Mouse (Mus musculus): Measurements from ENCODE around the gene Slc25a5.

The Slc25a5 gene

GRCm38 (mm10) chrX:36803189-36803588, 7.7 kb downstream of the Slc25a5 start:
- DNase-seq (ENCODE audit: low spot score) = no peak

DNA sequence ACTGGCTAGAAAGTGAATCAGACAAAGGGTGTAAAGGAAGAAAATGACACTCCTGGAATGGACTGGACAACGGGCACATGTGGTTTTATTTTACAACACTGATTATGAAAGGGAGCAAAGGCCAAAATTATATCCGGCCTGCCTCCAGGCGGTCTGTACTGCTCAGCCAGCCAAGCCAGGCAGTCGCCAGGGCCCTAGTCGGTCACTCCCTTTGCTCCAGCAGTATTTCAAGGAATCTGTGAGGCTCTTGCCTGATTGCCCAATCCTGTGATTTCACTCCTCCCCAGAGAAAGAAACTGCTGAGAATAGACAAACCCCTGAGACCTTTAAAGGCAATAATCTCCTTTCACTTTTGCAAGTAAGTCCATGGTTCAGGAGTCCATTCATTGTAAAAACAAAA, 8.7 kb downstream of the Slc25a5 start:
- DNase-seq (ENCODE audit: low spot score) = no peak

GRCm38 (mm10) chrX:36805466-36806235, 10.2 kb downstream of the Slc25a5 start:
- no peak for DNase-seq (ENCODE audit: low spot score)

DNA sequence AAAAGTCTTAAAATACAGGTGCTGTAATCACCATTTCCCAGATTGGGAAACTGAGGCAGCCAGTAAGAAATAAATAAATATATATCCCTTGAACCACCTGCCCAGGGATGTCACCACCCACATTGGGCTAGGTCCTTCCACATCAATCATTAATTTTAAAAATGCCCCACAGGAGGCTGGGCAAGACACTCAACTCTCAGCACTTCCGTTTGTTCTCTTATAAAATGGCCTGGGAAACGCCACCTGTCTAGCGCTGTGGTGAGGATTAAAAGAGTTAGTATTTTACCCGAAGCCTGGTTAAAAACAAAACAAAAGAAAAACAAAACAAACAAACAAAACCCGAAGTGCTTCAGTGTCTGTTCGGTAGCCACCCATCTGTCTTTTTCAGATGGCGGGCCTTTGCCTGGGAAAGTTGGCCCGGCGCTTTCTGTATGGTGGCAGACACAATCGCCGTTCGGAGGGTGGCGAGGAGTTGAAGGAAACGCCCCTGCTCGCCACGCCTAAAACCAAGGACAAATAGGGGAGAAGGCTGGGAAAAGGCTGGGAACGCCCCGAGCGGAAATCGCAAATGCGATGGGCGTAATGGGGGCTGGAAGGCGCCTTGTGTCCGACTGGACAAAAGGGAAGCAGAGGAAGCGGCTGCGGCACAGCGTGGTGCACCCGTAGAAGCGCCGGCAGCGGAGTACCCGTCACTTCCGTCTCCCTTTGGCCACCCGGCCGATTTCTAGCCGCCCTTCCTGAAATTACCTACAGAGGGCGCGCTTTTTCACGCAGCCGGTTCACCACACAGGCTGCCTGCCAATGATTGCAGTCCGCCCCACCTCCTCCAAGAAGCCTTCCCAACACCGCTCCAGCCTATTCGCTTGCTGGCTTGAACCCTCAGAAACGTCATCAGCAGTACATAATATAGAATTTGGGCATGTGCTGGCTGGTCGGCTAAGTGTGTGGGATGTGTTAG, 12.2 kb downstream of the Slc25a5 start:
- DNase-seq (ENCODE audit: low spot score) = peak; percentile 62

DNA sequence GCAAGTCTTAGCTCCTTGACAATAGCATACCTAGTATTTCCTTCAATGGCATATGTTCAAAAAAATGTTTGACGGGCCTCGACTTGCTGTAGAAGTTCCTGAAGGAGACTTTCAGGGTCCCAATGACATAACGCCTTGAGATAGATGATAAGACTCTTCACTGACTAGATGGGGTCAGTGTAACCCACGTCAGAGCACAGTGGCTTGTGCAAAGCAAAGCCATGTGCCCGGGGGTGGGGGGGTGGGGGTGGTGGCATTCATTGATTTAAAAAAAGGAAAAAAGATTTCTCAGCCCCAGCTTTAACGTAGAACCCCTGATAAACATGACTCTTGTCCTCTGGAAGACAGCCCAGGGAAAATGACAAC, 12.8 kb downstream of the Slc25a5 start:
- DNase-seq (ENCODE audit: low spot score) = no peak

DNA sequence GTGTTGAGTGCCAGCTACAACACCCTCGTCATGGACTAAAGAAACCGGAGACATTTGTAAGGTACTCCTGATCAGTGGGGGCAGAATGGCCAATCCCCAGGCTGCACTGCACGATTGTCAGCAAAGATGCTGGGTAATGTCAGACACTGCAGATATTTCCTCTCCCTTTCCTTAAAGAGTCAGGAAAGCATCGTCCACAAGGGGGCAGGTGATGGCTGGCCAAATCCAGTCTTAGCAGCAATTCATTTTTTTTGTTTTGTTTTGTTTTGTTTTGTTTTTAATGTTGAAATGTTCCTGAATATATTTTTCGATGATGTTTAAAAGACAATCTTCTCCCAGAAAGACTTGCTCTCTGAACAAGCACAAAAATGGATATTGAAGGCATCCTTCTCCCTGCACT, 15.9 kb downstream of the Slc25a5 start:
- no peak for DNase-seq (ENCODE audit: low spot score)

DNA sequence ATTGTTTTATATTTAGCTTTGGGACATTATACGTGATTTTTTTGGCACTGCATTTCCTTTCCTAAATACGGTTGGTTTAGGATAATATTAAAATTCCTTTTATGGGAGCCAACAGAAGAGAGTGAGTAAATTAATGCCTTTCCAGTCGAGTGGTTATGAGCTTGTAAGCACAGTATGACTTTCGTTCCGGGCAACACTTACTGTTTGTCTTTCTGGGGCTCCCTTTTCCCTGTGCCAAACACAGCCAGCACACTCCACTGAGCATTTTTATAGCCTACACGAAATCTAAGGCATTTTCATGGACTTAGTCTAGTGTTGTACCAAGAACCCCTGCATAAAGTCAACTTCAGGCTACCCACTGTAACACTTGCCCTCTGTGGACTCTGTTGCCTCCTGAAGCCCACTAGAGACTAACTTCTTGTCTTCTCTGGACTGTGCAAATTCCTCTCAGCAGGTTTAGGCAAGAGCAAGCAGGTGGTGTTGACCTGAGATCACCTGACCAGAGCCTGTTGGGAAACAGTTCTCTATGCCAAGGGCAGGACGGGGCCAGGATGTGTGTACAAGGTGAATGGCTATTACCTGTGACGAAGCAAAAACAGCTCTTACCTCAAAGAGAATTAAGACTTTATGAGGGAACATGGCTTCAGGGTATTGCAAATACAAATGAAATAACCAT, 18.8 kb downstream of the Slc25a5 start:
- no peak for DNase-seq (ENCODE audit: low spot score)

- no peak for DNase-seq (ENCODE audit: low spot score)
Observed at GRCm38 (mm10) chrX:36815022-36815421, 19.6 kb downstream of the Slc25a5 start.

GRCm38 (mm10) chrX:36815439-36815838, 20.0 kb downstream of the Slc25a5 start:
- no peak for DNase-seq (ENCODE audit: low spot score)

DNA sequence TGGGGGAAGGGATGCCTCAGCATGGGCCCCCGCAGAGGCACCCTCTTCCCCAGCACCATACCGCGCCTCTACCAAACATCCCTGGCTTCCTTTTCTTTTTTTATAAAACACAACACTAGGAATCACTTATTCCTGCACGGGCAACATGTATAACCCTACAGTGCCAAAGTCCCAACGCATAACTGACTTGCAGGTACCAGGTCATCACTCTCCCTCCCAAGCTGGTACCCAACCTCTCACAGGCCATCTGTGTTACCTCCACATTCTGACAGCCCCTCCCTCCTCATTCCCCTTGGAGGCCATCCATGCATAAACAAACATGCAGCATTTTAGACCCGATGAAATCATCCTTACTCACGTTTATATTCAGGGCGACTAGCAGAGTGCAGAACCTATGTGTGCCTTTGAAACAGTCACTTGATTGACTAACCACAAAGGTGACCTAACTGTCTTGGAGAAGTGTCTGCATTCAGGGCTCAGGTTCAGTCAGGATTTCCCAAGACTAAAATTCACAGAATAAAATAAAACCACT, 21.0 kb downstream of the Slc25a5 start:
- no peak for DNase-seq (ENCODE audit: low spot score)

- no peak for DNase-seq (ENCODE audit: low spot score)
Observed at GRCm38 (mm10) chrX:36816953-36817441, 21.5 kb downstream of the Slc25a5 start.

DNA sequence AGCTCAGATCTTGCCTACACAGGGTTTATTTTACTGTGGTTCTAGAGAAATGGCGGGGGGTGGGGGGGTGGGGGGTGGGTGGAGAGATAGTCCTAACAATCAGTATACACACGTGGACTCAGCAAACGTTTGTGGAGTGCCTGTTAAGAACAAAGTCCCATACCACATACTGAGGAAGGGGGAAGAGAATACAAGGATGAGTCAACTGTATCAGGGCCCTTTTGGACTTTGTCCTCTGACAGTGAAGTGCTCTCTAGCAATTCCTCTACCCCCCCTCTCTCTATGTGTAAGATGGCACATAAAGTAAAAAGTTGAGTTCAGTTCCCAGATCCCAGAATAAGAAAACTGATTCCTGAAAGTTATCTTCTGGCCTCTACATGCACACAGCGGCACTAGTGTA, 24.1 kb downstream of the Slc25a5 start:
- DNase-seq (ENCODE audit: low spot score) = no peak

GRCm38 (mm10) chrX:36820201-36820600, 24.8 kb downstream of the Slc25a5 start:
- DNase-seq (ENCODE audit: low spot score) = no peak

- no peak for DNase-seq (ENCODE audit: low spot score)
Observed at GRCm38 (mm10) chrX:36823932-36824711, 28.7 kb downstream of the Slc25a5 start.

- no peak for DNase-seq (ENCODE audit: low spot score)
Observed at GRCm38 (mm10) chrX:36825032-36825431, 29.6 kb downstream of the Slc25a5 start.

- no peak for DNase-seq (ENCODE audit: low spot score)
Observed at GRCm38 (mm10) chrX:36826873-36827272, 31.4 kb downstream of the Slc25a5 start.

DNA sequence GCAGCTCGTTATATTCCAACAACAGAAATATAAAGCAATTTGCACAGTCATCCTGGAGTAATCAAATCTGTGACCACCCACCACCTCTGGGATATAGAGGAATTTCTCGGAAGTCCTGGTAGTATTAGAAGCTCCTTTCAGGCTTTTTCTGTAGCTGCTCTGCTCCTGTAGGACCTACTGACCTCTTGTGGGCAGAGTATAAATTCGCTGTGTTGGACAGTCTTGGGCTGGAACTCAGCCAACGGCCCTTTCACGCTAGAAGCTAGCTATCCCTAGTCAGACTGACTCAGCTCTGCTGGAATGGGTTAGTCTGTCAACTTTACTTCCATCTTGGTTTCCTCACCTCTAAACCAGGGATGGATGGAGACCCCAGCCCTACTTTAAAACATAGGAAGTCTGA, 34.8 kb downstream of the Slc25a5 start:
- DNase-seq (ENCODE audit: low spot score) = no peak

DNA sequence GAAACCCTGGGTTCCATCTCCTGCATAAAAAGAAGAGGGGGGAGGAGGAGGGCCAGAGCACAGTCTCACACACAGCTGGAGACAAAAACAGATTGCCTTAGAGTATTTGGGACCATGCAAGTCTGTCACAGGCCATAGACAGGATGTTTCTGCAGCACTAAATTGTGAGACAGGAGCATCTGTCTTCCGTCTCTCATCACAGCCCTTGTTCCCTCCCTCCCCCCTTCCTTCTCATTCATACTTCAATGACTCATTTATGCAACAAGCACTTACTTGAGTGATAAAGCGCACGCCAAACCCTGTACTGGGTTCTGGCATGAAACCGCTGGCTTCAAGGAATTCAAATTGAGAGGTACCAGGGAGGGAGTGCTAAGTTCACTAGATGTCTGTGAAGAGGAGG, 36.2 kb downstream of the Slc25a5 start:
- no peak for DNase-seq (ENCODE audit: low spot score)

DNA sequence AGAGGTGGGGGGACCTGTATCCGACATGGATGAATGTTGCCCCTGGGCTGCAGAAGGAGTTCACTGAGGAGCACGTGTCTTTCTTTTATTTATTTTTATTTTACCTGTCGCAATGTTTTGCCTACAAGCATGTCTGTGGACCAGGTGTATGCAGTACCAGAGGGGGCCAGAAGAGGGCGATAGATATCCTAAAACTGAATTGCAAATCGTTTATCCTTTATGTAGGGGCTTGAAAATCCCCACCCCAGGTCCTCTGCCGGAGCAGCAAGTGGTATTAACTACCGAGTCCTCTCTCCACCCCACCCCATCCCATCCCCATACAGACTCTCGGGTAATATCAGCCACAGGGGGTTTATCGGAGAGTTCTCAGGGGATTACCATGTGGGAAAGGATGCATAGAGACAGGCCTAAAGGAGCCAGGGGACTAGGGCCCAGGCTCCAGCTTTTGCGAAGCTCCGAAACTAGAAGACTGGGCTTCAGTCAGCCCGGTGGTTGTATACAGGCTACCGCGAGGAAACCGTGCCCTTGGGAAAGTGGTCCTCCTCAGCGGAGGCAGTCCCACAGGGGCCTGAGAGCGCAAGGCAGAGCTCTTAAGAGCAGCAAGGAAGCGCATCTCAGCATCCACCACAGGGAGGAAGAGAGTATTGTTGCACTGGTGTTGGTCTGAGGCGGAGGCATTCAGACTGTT, 38.1 kb downstream of the Slc25a5 start:
- DNase-seq (ENCODE audit: low spot score) = peak; percentile 60

- no peak for DNase-seq (ENCODE audit: low spot score)
Observed at GRCm38 (mm10) chrX:36837069-36837676, 41.7 kb downstream of the Slc25a5 start.
